Mouse (Mus musculus) limb, embryonic 14.5 days (tissue): ENCODE results near the gene Olfr691. TPM values are rescaled to one million over a fixed set of nuclear protein-coding genes. Genes with fewer than 3 reads are reported as not detected.

Experiments used
- ATAC-seq: fragments of 200-750 bp; cut with Nextera tagmentation; 2 replicates; pipeline ENCODE4 v1.8.0; 2017; ENCODE audit warnings: low read depth, moderate number of reproducible peaks, moderate TSS enrichment; ENCODE audit not compliant: low FRiP score
- DNase-seq: peaks from one replicate; pipeline ENCODE4 v3.0.0-alpha.2; 2015; ENCODE audit warnings: low spot score
- H3K27ac ChIP-seq: fragments of 300-500 bp; sonication (generic); replicated peaks from 2 replicates; pipeline ENCODE4 v1.5.1; 2014; ENCODE audit warnings: low read depth, mild to moderate bottlenecking, low read length, moderate library complexity, mixed read lengths
- H3K27me3 ChIP-seq: fragments of 300-500 bp; sonication (generic); 2 replicates; pipeline ENCODE4 v1.6.1; 2014; ENCODE audit warnings: low read length, mixed read lengths; ENCODE audit not compliant: control insufficient read depth, insufficient read depth
- H3K36me3 ChIP-seq: fragments of 300-500 bp; sonication (generic); 2 replicates; pipeline ENCODE4 v1.6.1; 2014; ENCODE audit warnings: mild to moderate bottlenecking, low read length, moderate library complexity, mixed read lengths; ENCODE audit not compliant: control insufficient read depth, insufficient read depth
- H3K4me1 ChIP-seq: fragments of 300-500 bp; sonication (generic); 2 replicates; pipeline ENCODE4 v1.6.1; 2014; ENCODE audit warnings: antibody characterized with exemption, low read length, mixed read lengths; ENCODE audit not compliant: control insufficient read depth, insufficient read depth
- H3K4me2 ChIP-seq: fragments of 300-500 bp; sonication (generic); replicated peaks from 2 replicates; pipeline ENCODE4 v1.6.1; 2014; ENCODE audit warnings: low read depth, mild to moderate bottlenecking, low read length, moderate library complexity; ENCODE audit not compliant: severe bottlenecking
- H3K4me3 ChIP-seq: fragments of 300-500 bp; sonication (generic); replicated peaks from 2 replicates; pipeline ENCODE4 v1.5.1; 2014; ENCODE audit warnings: low read length
- H3K9ac ChIP-seq: fragments of 300-500 bp; sonication (generic); 2 replicates; pipeline ENCODE4 v1.6.1; 2014; ENCODE audit warnings: mild to moderate bottlenecking, low read depth, low read length, moderate library complexity; ENCODE audit not compliant: severe bottlenecking
- H3K9me3 ChIP-seq: fragments of 300-500 bp; sonication (generic); 2 replicates; pipeline ENCODE4 v1.6.1; 2016; ENCODE audit warnings: low read length; ENCODE audit not compliant: control insufficient read depth
- POLR2A ChIP-seq: fragments of 200-500 bp; IDR thresholded peaks from 2 replicates; pipeline ENCODE4 v1.8.0; 2012; ENCODE audit warnings: inconsistent platforms, mild to moderate bottlenecking, moderate library complexity, borderline replicate concordance; ENCODE audit not compliant: insufficient read depth, insufficient read length; ENCODE audit errors: extremely low read depth
- WGBS: fragments of 180-500 bp; shearing (Covaris S2); extraction: QIAGEN DNeasy Blood & Tissue Kit; methylation state at CpG from one replicate; pipeline ENCODE4 v1.1.7; 2014; 5-methylcytosine and 5-hydroxymethylcytosine counted together
- polyA plus RNA-seq, 2 experiments: library from polyadenylated mRNA; depleted of rRNA in 1 of 2; stranded (reverse) in 1 of 2; unstranded in 1 of 2; fragments of >200 nt; fragmentation: Nextera tagmentation in 1 of 2; extraction: Ambion mirVana in 1 of 2; gene quantifications; 2 replicates each; pipeline versions ENCODE4 v1.2.1 to v1.2.3; 2012 to 2014

Olfr691 gene
- polyA plus RNA-seq, 2 experiments = 0.04 TPM; not detected in 1

- Histone ChIP-seq H3K27me3 (no peaks in the 10 kb centered on the region), H3K9me3 (no peaks in the 10 kb centered on the region)
- 68% methylated on average over 2 of the region's 2 CpGs for WGBS
Measured at GRCm38 (mm10) chr7:105342752-105343151, 682 bp upstream of the Olfr691 start.

GRCm38 (mm10) chr7:105334004-105334403 is 8.1 kb downstream of the Olfr691 start, which contains the start of gene Olfr690:
Gene Olfr690 (minus strand): TSS chr7:105334104.
- Histone ChIP-seq H3K27ac (no peak within 1 kb of the TSS), H3K4me2 (no peak within 1 kb of the TSS), H3K27me3 (no peaks in the 10 kb centered on the region), H3K9me3 (no peaks in the 10 kb centered on the region), H3K4me3 (no peak within 1 kb of the TSS), H3K4me1 (no peaks in the 10 kb centered on the region), H3K36me3 (no peaks in the 10 kb centered on the region), H3K9ac (no peak within 1 kb of the TSS)
- no peak for DNase-seq
- TF ChIP-seq POLR2A = no peak
- 85% methylated on average over 1 of the region's 1 CpGs for WGBS
- ATAC-seq = no peak

More at GRCm38 (mm10) chr7:105342752-105343151, 682 bp upstream of the Olfr691 start:
- no peak overlapping the region for H3K9ac ChIP-seq
- ATAC-seq (no peak), DNase-seq (no peak)
- H3K4me2 ChIP-seq = no peak overlapping the region
- no peaks in the 10 kb centered on the region for H3K36me3 ChIP-seq
- no peak overlapping the region for H3K27ac ChIP-seq
- H3K4me3 ChIP-seq = no peak overlapping the region
- TF ChIP-seq POLR2A = no peak
- H3K4me1 ChIP-seq = no peaks in the 10 kb centered on the region

- Histone ChIP-seq H3K27me3 (no peaks in the 10 kb centered on the region), H3K9me3 (no peaks in the 10 kb centered on the region), H3K4me3 (no peak overlapping the region), H3K9ac (no peak overlapping the region), H3K4me2 (no peak overlapping the region), H3K4me1 (no peaks in the 10 kb centered on the region), H3K36me3 (no peaks in the 10 kb centered on the region), H3K27ac (no peak overlapping the region)
- ATAC-seq = no peak
- 68% methylated on average over 2 of the region's 2 CpGs for WGBS
- DNase-seq = no peak
- no peak for TF ChIP-seq POLR2A
Measured at GRCm38 (mm10) chr7:105325302-105325701, 16.8 kb downstream of the Olfr691 start.

GRCm38 (mm10) chr7:105310865-105311264 is 31.2 kb downstream of the Olfr691 start, which contains the start of gene Olfr689:
Gene Olfr689 (plus strand): TSS chr7:105311165.
- no peak for TF ChIP-seq POLR2A
- no peak for DNase-seq
- WGBS = 75% methylated on average over 1 of the region's 1 CpGs
- ATAC-seq = no peak
- no peaks in the 10 kb centered on the region for H3K9me3 ChIP-seq
- no peaks in the 10 kb centered on the region for H3K4me1 ChIP-seq
- H3K9ac ChIP-seq = no peak within 1 kb of the TSS
- H3K4me3 ChIP-seq = no peak within 1 kb of the TSS
- no peaks in the 10 kb centered on the region for H3K36me3 ChIP-seq
- no peak within 1 kb of the TSS for H3K27ac ChIP-seq
- H3K27me3 ChIP-seq = no peaks in the 10 kb centered on the region
- no peak within 1 kb of the TSS for H3K4me2 ChIP-seq

GRCm38 (mm10) chr7:105290051-105290450 is 52.0 kb downstream of the Olfr691 start:
- no peaks in the 10 kb centered on the region for H3K9me3 ChIP-seq
- DNase-seq (no peak), ATAC-seq (no peak)
- H3K27ac ChIP-seq = no peak overlapping the region
- no peak overlapping the region for H3K4me3 ChIP-seq
- H3K4me2 ChIP-seq = no peak overlapping the region
- TF ChIP-seq POLR2A = no peak
- H3K4me1 ChIP-seq = no peaks in the 10 kb centered on the region
- H3K27me3 ChIP-seq = no peaks in the 10 kb centered on the region
- H3K36me3 ChIP-seq = no peaks in the 10 kb centered on the region
- H3K9ac ChIP-seq = no peak overlapping the region

GRCm38 (mm10) chr7:105287795-105288194 is 54.3 kb downstream of the Olfr691 start, which contains the start of gene Olfr688:
Gene Olfr688 (plus strand): TSS chr7:105288095.
- Histone ChIP-seq H3K4me2 (no peak within 1 kb of the TSS), H3K36me3 (no peaks in the 10 kb centered on the region), H3K9me3 (no peaks in the 10 kb centered on the region), H3K27me3 (no peaks in the 10 kb centered on the region), H3K4me3 (no peak within 1 kb of the TSS), H3K4me1 (no peaks in the 10 kb centered on the region), H3K9ac (no peak within 1 kb of the TSS), H3K27ac (no peak within 1 kb of the TSS)
- DNase-seq = no peak
- no peak for TF ChIP-seq POLR2A
- no peak for ATAC-seq
- WGBS = 76% methylated on average over 6 of the region's 6 CpGs

Other genes with a start within 250 kb of the Olfr691 start
- gene Olfr680-ps1, start 249.5 kb downstream of the Olfr691 start, polyA plus RNA-seq (2012; rRNA removed) = not detected in 2 replicates
- gene Olfr680-ps1, start 249.5 kb downstream of the Olfr691 start, polyA plus RNA-seq (2014; fragmentation: Nextera tagmentation; extraction: Ambion mirVana) = not detected in 2 replicates
- gene Olfr681, start 225.4 kb downstream of the Olfr691 start, polyA plus RNA-seq (2012; rRNA removed) = not detected in 2 replicates
- gene Olfr681, start 225.4 kb downstream of the Olfr691 start, polyA plus RNA-seq (2014; fragmentation: Nextera tagmentation; extraction: Ambion mirVana) = not detected in 2 replicates
- gene Olfr683, start 195.3 kb downstream of the Olfr691 start, polyA plus RNA-seq (2012; rRNA removed) = not detected in 2 replicates
- gene Olfr683, start 195.3 kb downstream of the Olfr691 start, polyA plus RNA-seq (2014; fragmentation: Nextera tagmentation; extraction: Ambion mirVana) = not detected in 2 replicates
- gene Olfr684, start 178.6 kb downstream of the Olfr691 start, polyA plus RNA-seq (2012; rRNA removed) = not detected in 2 replicates
- not detected in 2 replicates for gene Olfr684, start 178.6 kb downstream of the Olfr691 start, polyA plus RNA-seq (2014; fragmentation: Nextera tagmentation; extraction: Ambion mirVana)
- not detected in 2 replicates for gene Olfr685, start 156.3 kb downstream of the Olfr691 start, polyA plus RNA-seq (2012; rRNA removed)
- gene Olfr685, start 156.3 kb downstream of the Olfr691 start, polyA plus RNA-seq (2014; fragmentation: Nextera tagmentation; extraction: Ambion mirVana) = not detected in 2 replicates
- gene Olfr686, start 134.8 kb downstream of the Olfr691 start, polyA plus RNA-seq (2012; rRNA removed) = not detected in 2 replicates
- gene Olfr686, start 134.8 kb downstream of the Olfr691 start, polyA plus RNA-seq (2014; fragmentation: Nextera tagmentation; extraction: Ambion mirVana) = not detected in 2 replicates
- not detected in 2 replicates for gene Olfr688, start 54.2 kb downstream of the Olfr691 start, polyA plus RNA-seq (2012; rRNA removed)
- gene Olfr688, start 54.2 kb downstream of the Olfr691 start, polyA plus RNA-seq (2014; fragmentation: Nextera tagmentation; extraction: Ambion mirVana) = not detected in 2 replicates
- not detected in 2 replicates for gene Olfr689, start 31.1 kb downstream of the Olfr691 start, polyA plus RNA-seq (2012; rRNA removed)
- gene Olfr689, start 31.1 kb downstream of the Olfr691 start, polyA plus RNA-seq (2014; fragmentation: Nextera tagmentation; extraction: Ambion mirVana) = not detected in 2 replicates
- not detected in 2 replicates for gene Olfr690, start 8.2 kb downstream of the Olfr691 start, polyA plus RNA-seq (2012; rRNA removed)
- not detected in 2 replicates for gene Olfr690, start 8.2 kb downstream of the Olfr691 start, polyA plus RNA-seq (2014; fragmentation: Nextera tagmentation; extraction: Ambion mirVana)
- not detected in 2 replicates for gene Olfr692, start 26.0 kb upstream of the Olfr691 start, polyA plus RNA-seq (2012; rRNA removed)
- gene Olfr692, start 26.0 kb upstream of the Olfr691 start, polyA plus RNA-seq (2014; fragmentation: Nextera tagmentation; extraction: Ambion mirVana) = not detected in 2 replicates
- gene Gm5901, start 32.8 kb upstream of the Olfr691 start, polyA plus RNA-seq (2012; rRNA removed) = not detected in 2 replicates
- not detected in 2 replicates for gene Gm5901, start 32.8 kb upstream of the Olfr691 start, polyA plus RNA-seq (2014; fragmentation: Nextera tagmentation; extraction: Ambion mirVana)
- 45.7 and 58.7 TPM in 2 replicates for gene Fam160a2, start 57.8 kb upstream of the Olfr691 start, polyA plus RNA-seq (2012; rRNA removed)
- gene Fam160a2, start 57.8 kb upstream of the Olfr691 start, polyA plus RNA-seq (2014; fragmentation: Nextera tagmentation; extraction: Ambion mirVana) = 39.3 and 41.2 TPM in 2 replicates
- gene Cnga4, start 62.3 kb upstream of the Olfr691 start, polyA plus RNA-seq (2012; rRNA removed) = 0.05 and 0.06 TPM in 2 replicates
- 0.12 TPM in 1 of 2 replicates, not detected in the other for gene Cnga4, start 62.3 kb upstream of the Olfr691 start, polyA plus RNA-seq (2014; fragmentation: Nextera tagmentation; extraction: Ambion mirVana)
- gene Cckbr, start 83.5 kb upstream of the Olfr691 start, polyA plus RNA-seq (2012; rRNA removed) = 0.03 TPM in 1 of 2 replicates, not detected in the other
- not detected in 2 replicates for gene Cckbr, start 83.5 kb upstream of the Olfr691 start, polyA plus RNA-seq (2014; fragmentation: Nextera tagmentation; extraction: Ambion mirVana)
- gene Cavin3, start 140.0 kb upstream of the Olfr691 start, polyA plus RNA-seq (2012; rRNA removed) = 60.5 and 65.0 TPM in 2 replicates
- 104 and 113 TPM in 2 replicates for gene Cavin3, start 140.0 kb upstream of the Olfr691 start, polyA plus RNA-seq (2014; fragmentation: Nextera tagmentation; extraction: Ambion mirVana)
- 33.7 and 45.5 TPM in 2 replicates for gene Smpd1, start 212.1 kb upstream of the Olfr691 start, polyA plus RNA-seq (2012; rRNA removed)
- 49.5 and 52.3 TPM in 2 replicates for gene Smpd1, start 212.1 kb upstream of the Olfr691 start, polyA plus RNA-seq (2014; fragmentation: Nextera tagmentation; extraction: Ambion mirVana)
- 55.1 and 80.3 TPM in 2 replicates for gene Apbb1, start 239.4 kb upstream of the Olfr691 start, polyA plus RNA-seq (2012; rRNA removed)
- gene Apbb1, start 239.4 kb upstream of the Olfr691 start, polyA plus RNA-seq (2014; fragmentation: Nextera tagmentation; extraction: Ambion mirVana) = 30.3 and 34.5 TPM in 2 replicates